Mouse (Mus musculus): Measurements from ENCODE around the gene Ptrh1. TPM values are rescaled to one million over a fixed set of nuclear protein-coding genes. Genes with fewer than 3 reads are reported as not detected.

Gene Ptrh1
- polyA plus RNA-seq, 1 experiment from 2014 or later: 5.5 TPM

Other genes with a start within 250 kb of the Ptrh1 start
- 9.7 and 9.8 TPM in 2 replicates for gene Fam102a, start 240.5 kb upstream of the Ptrh1 start, polyA plus RNA-seq (2015; fragmentation: Nextera tagmentation; extraction: Ambion mirVana)
- gene Dpm2, start 204.9 kb upstream of the Ptrh1 start, polyA plus RNA-seq (2015; fragmentation: Nextera tagmentation; extraction: Ambion mirVana): 115 and 121 TPM in 2 replicates
- gene Pip5kl1, start 201.0 kb upstream of the Ptrh1 start, polyA plus RNA-seq (2015; fragmentation: Nextera tagmentation; extraction: Ambion mirVana): 0.56 and 0.69 TPM in 2 replicates
- not detected in 2 replicates for gene 9430097D07Rik, start 200.1 kb upstream of the Ptrh1 start, polyA plus RNA-seq (2015; fragmentation: Nextera tagmentation; extraction: Ambion mirVana)
- gene St6galnac4, start 188.7 kb upstream of the Ptrh1 start, polyA plus RNA-seq (2015; fragmentation: Nextera tagmentation; extraction: Ambion mirVana): 16.4 and 18.8 TPM in 2 replicates
- 14.0 and 15.7 TPM in 2 replicates for gene St6galnac6, start 176.1 kb upstream of the Ptrh1 start, polyA plus RNA-seq (2015; fragmentation: Nextera tagmentation; extraction: Ambion mirVana)
- gene Ak1, start 154.0 kb upstream of the Ptrh1 start, polyA plus RNA-seq (2015; fragmentation: Nextera tagmentation; extraction: Ambion mirVana): 19.2 and 19.6 TPM in 2 replicates
- gene Eng, start 129.2 kb upstream of the Ptrh1 start, polyA plus RNA-seq (2015; fragmentation: Nextera tagmentation; extraction: Ambion mirVana): 62.6 and 63.2 TPM in 2 replicates
- 30.1 and 35.5 TPM in 2 replicates for gene Fpgs, start 71.6 kb upstream of the Ptrh1 start, polyA plus RNA-seq (2015; fragmentation: Nextera tagmentation; extraction: Ambion mirVana)
- gene Cdk9, start 62.7 kb upstream of the Ptrh1 start, polyA plus RNA-seq (2015; fragmentation: Nextera tagmentation; extraction: Ambion mirVana): 95.7 and 99.6 TPM in 2 replicates
- gene Sh2d3c, start 54.7 kb upstream of the Ptrh1 start, polyA plus RNA-seq (2015; fragmentation: Nextera tagmentation; extraction: Ambion mirVana): 27.8 and 28.6 TPM in 2 replicates
- 0.13 and 0.34 TPM in 2 replicates for gene 6330409D20Rik, start 34.8 kb upstream of the Ptrh1 start, polyA plus RNA-seq (2015; fragmentation: Nextera tagmentation; extraction: Ambion mirVana)
- 61.4 and 64.2 TPM in 2 replicates for gene Tor2a, start 18.6 kb upstream of the Ptrh1 start, polyA plus RNA-seq (2015; fragmentation: Nextera tagmentation; extraction: Ambion mirVana)
- gene Ttc16, start 153 bp upstream of the Ptrh1 start, polyA plus RNA-seq (2015; fragmentation: Nextera tagmentation; extraction: Ambion mirVana): 0.18 and 0.29 TPM in 2 replicates
- 0.26 and 0.61 TPM in 2 replicates for gene Cfap157, start 8.6 kb downstream of the Ptrh1 start, polyA plus RNA-seq (2015; fragmentation: Nextera tagmentation; extraction: Ambion mirVana)
- 21.2 and 22.1 TPM in 2 replicates for gene Stxbp1, start 71.5 kb downstream of the Ptrh1 start, polyA plus RNA-seq (2015; fragmentation: Nextera tagmentation; extraction: Ambion mirVana)
- gene Fam129b, start 100.3 kb downstream of the Ptrh1 start, polyA plus RNA-seq (2015; fragmentation: Nextera tagmentation; extraction: Ambion mirVana): 40.4 and 42.2 TPM in 2 replicates
- gene Rpl12, start 185.8 kb downstream of the Ptrh1 start, polyA plus RNA-seq (2015; fragmentation: Nextera tagmentation; extraction: Ambion mirVana): 185 and 190 TPM in 2 replicates
- gene Lrsam1, start 185.8 kb downstream of the Ptrh1 start, polyA plus RNA-seq (2015; fragmentation: Nextera tagmentation; extraction: Ambion mirVana): 7.2 and 7.7 TPM in 2 replicates
- gene Slc2a8, start 206.3 kb downstream of the Ptrh1 start, polyA plus RNA-seq (2015; fragmentation: Nextera tagmentation; extraction: Ambion mirVana): 16.8 and 19.3 TPM in 2 replicates

All from intestine, embryonic 15.5 days (tissue).